Mouse (Mus musculus): ENCODE results near the gene Zfp219. TPM values are rescaled to one million over a fixed set of nuclear protein-coding genes. Genes with fewer than 3 reads are reported as not detected.
A peak's percentile ranks its signal among the peaks of the same experiment; 100 is the strongest.

Zfp219 gene
- polyA plus RNA-seq, 1 experiment from 2014 or later, result 11.9 TPM

GRCm38 (mm10) chr14:51996866-51997265 is 23.7 kb downstream of the Zfp219 start:
- ATAC-seq, result no peak
- no peak overlapping the region for H3K4me3 ChIP-seq (ENCODE audit: low read depth, low read length)
- no peaks in the 10 kb centered on the region for H3K9me3 ChIP-seq (ENCODE audit: control insufficient read depth)
- no peak overlapping the region; the same call in 1 of the 2 replicates for H3K27ac ChIP-seq (ENCODE audit: low read depth, low read length)
- TF ChIP-seq CTCF (IDR thresholded peaks at IDR 0.05; ENCODE audit: low read depth), result no peak
- no peaks in the 10 kb centered on the region for H3K27me3 ChIP-seq (replicated peaks; ENCODE audit: control insufficient read depth, insufficient read depth, low read length)
- no peak overlapping the region for H3K9ac ChIP-seq (ENCODE audit: low read depth, low read length)
- peaks cover 31% of the 10 kb centered on the region; the same call in 1 of the 2 replicates for H3K36me3 ChIP-seq (ENCODE audit: control insufficient read depth, insufficient read depth)
- 68% methylated on average over 17 of the region's 17 CpGs for WGBS
- no peaks in the 10 kb centered on the region for H3K4me1 ChIP-seq (replicated peaks; ENCODE audit: control insufficient read depth, insufficient read depth, low read length)
- no peak overlapping the region for H3K4me2 ChIP-seq (replicated peaks; ENCODE audit: low read depth)

GRCm38 (mm10) chr14:51996231-51996841 is 24.2 kb downstream of the Zfp219 start:
- no peak overlapping the region for H3K27ac ChIP-seq (ENCODE audit: low read depth, low read length)
- peak; percentile 52 for TF ChIP-seq CTCF (IDR thresholded peaks at IDR 0.05; ENCODE audit: low read depth)
- no peaks in the 10 kb centered on the region for H3K27me3 ChIP-seq (replicated peaks; ENCODE audit: control insufficient read depth, insufficient read depth, low read length)
- no peak overlapping the region for H3K4me3 ChIP-seq (ENCODE audit: low read depth, low read length)
- peaks cover 34% of the 10 kb centered on the region; the same call in 1 of the 2 replicates for H3K36me3 ChIP-seq (ENCODE audit: control insufficient read depth, insufficient read depth)
- no peak for ATAC-seq
- 82% methylated on average over 13 of the region's 13 CpGs for WGBS
- no peak overlapping the region for H3K9ac ChIP-seq (ENCODE audit: low read depth, low read length)
- H3K4me1 ChIP-seq (replicated peaks; ENCODE audit: control insufficient read depth, insufficient read depth, low read length), result no peaks in the 10 kb centered on the region
- H3K9me3 ChIP-seq (ENCODE audit: control insufficient read depth), result no peaks in the 10 kb centered on the region
- H3K4me2 ChIP-seq (replicated peaks; ENCODE audit: low read depth), result no peak overlapping the region

- Histone ChIP-seq H3K4me2 (replicated peaks; ENCODE audit: low read depth) (no peak overlapping the region), H3K4me1 (replicated peaks; ENCODE audit: control insufficient read depth, insufficient read depth, low read length) (no peaks in the 10 kb centered on the region), H3K4me3 (ENCODE audit: low read depth, low read length) (no peak overlapping the region), H3K9ac (ENCODE audit: low read depth, low read length) (no peak overlapping the region), H3K27ac (ENCODE audit: low read depth, low read length) (no peak overlapping the region), H3K27me3 (replicated peaks; ENCODE audit: control insufficient read depth, insufficient read depth, low read length) (no peaks in the 10 kb centered on the region), H3K9me3 (ENCODE audit: control insufficient read depth) (no peaks in the 10 kb centered on the region), H3K36me3 (ENCODE audit: control insufficient read depth, insufficient read depth) (peaks cover 38% of the 10 kb centered on the region; the same call in 1 of the 2 replicates)
- 55% methylated on average over 12 of the region's 12 CpGs for WGBS
- no peak for ATAC-seq
- TF ChIP-seq CTCF (IDR thresholded peaks at IDR 0.05; ENCODE audit: low read depth), result no peak
Observed at GRCm38 (mm10) chr14:51995219-51995871, 25.2 kb downstream of the Zfp219 start.

GRCm38 (mm10) chr14:51994453-51994852 is 26.1 kb downstream of the Zfp219 start:
- H3K9me3 ChIP-seq (ENCODE audit: control insufficient read depth), result no peaks in the 10 kb centered on the region
- H3K27ac ChIP-seq (ENCODE audit: low read depth, low read length), result no peak overlapping the region
- ATAC-seq, result no peak
- H3K36me3 ChIP-seq (ENCODE audit: control insufficient read depth, insufficient read depth), result peaks cover 38% of the 10 kb centered on the region; the same call in 1 of the 2 replicates
- no peak for TF ChIP-seq CTCF (IDR thresholded peaks at IDR 0.05; ENCODE audit: low read depth)
- no peaks in the 10 kb centered on the region for H3K27me3 ChIP-seq (replicated peaks; ENCODE audit: control insufficient read depth, insufficient read depth, low read length)
- H3K4me1 ChIP-seq (replicated peaks; ENCODE audit: control insufficient read depth, insufficient read depth, low read length), result no peaks in the 10 kb centered on the region
- WGBS, result 83% methylated on average over 4 of the region's 4 CpGs
- no peak overlapping the region for H3K4me2 ChIP-seq (replicated peaks; ENCODE audit: low read depth)
- H3K9ac ChIP-seq (ENCODE audit: low read depth, low read length), result no peak overlapping the region
- no peak overlapping the region for H3K4me3 ChIP-seq (ENCODE audit: low read depth, low read length)

- no peak for ATAC-seq
Observed at GRCm38 (mm10) chr14:51989461-51989970, 31.0 kb downstream of the Zfp219 start.

GRCm38 (mm10) chr14:51988731-51989130 is 31.8 kb downstream of the Zfp219 start:
- TF ChIP-seq CTCF (IDR thresholded peaks at IDR 0.05; ENCODE audit: low read depth), result no peak
- H3K27ac ChIP-seq (ENCODE audit: low read depth, low read length), result no peak overlapping the region
- whole genome bisulfite sequencing, result 85% methylated on average over 12 of the region's 12 CpGs
- ATAC-seq, result no peak
- no peak overlapping the region for H3K4me3 ChIP-seq (ENCODE audit: low read depth, low read length)
- 0 out of 2 replicates have a peak, but pooled peaks cover 22% of the 10 kb centered on the region for H3K36me3 ChIP-seq (ENCODE audit: control insufficient read depth, insufficient read depth)
- no peak overlapping the region for H3K9ac ChIP-seq (ENCODE audit: low read depth, low read length)
- H3K27me3 ChIP-seq (replicated peaks; ENCODE audit: control insufficient read depth, insufficient read depth, low read length), result no peaks in the 10 kb centered on the region
- no peak overlapping the region for H3K4me2 ChIP-seq (replicated peaks; ENCODE audit: low read depth)
- H3K9me3 ChIP-seq (ENCODE audit: control insufficient read depth), result no peaks in the 10 kb centered on the region
- H3K4me1 ChIP-seq (replicated peaks; ENCODE audit: control insufficient read depth, insufficient read depth, low read length), result peaks cover 3% of the 10 kb centered on the region; the same call in 1 of the 2 replicates

More at GRCm38 (mm10) chr14:51989461-51989970, 31.0 kb downstream of the Zfp219 start:
- H3K27me3 ChIP-seq (replicated peaks; ENCODE audit: control insufficient read depth, insufficient read depth, low read length), result no peaks in the 10 kb centered on the region
- H3K9me3 ChIP-seq (ENCODE audit: control insufficient read depth), result no peaks in the 10 kb centered on the region
- TF ChIP-seq CTCF (IDR thresholded peaks at IDR 0.05; ENCODE audit: low read depth), result no peak
- peaks cover 25% of the 10 kb centered on the region; the same call in 1 of the 2 replicates for H3K36me3 ChIP-seq (ENCODE audit: control insufficient read depth, insufficient read depth)
- H3K4me3 ChIP-seq (ENCODE audit: low read depth, low read length), result no peak overlapping the region
- 79% methylated on average over 12 of the region's 12 CpGs for WGBS
- no peaks in the 10 kb centered on the region for H3K4me1 ChIP-seq (replicated peaks; ENCODE audit: control insufficient read depth, insufficient read depth, low read length)
- H3K27ac ChIP-seq (ENCODE audit: low read depth, low read length), result no peak overlapping the region
- H3K4me2 ChIP-seq (replicated peaks; ENCODE audit: low read depth), result no peak overlapping the region
- no peak overlapping the region for H3K9ac ChIP-seq (ENCODE audit: low read depth, low read length)

All from intestine, postnatal 0 days (tissue).